Mouse (Mus musculus) CH12.LX (cell line): Measurements from ENCODE around the gene Rab37. TPM values are rescaled to one million over a fixed set of nuclear protein-coding genes. Genes with fewer than 3 reads are reported as not detected.

Source experiments
- DNase-seq: peaks from one replicate; pipeline ENCODE4 v3.0.0-alpha.2; 2013; ENCODE audit errors: extremely low read depth
- H3K27ac ChIP-seq: 2 replicates; pipeline ENCODE4 v1.5.1; 2012; ENCODE audit warnings: low read depth, mild to moderate bottlenecking, control low read depth, moderate library complexity; ENCODE audit not compliant: insufficient read depth
- H3K27me3 ChIP-seq: replicated peaks from 2 replicates; pipeline ENCODE3; 2012; ENCODE audit warnings: inconsistent platforms
- H3K36me3 ChIP-seq, 2 experiments: replicated peaks in 1 of 2; 2 replicates each; pipeline versions ENCODE3 to v1.6.1; 2012; ENCODE audit warnings: inconsistent platforms in 1 of 2, low read length in 1 of 2, mild to moderate bottlenecking in 1 of 2, mixed read lengths in 1 of 2, moderate library complexity in 1 of 2; ENCODE audit not compliant: control insufficient read depth in 1 of 2, insufficient read depth in 1 of 2
- H3K4me1 ChIP-seq, 2 experiments: 2 replicates each; pipeline ENCODE4 v1.6.1; 2012; ENCODE audit warnings: inconsistent platforms in 1 of 2, moderate library complexity in 1 of 2; ENCODE audit not compliant: insufficient read depth in 2 of 2, control insufficient read depth in 1 of 2
- H3K4me2 ChIP-seq: 2 replicates; pipeline ENCODE4 v1.6.1; 2012; ENCODE audit warnings: low read depth, mild to moderate bottlenecking, control low read depth; ENCODE audit not compliant: poor library complexity, insufficient read depth, severe bottlenecking
- H3K4me3 ChIP-seq, 3 experiments: fragments of 150-350 bp in 1 of 3; sonication (generic) in 1 of 3; replicated peaks in 1 of 3; 2 replicates each; pipeline versions ENCODE3 to v1.5.1; 2011 to 2012; ENCODE audit warnings: low read depth in 2 of 3, low read length in 2 of 3, mild to moderate bottlenecking in 2 of 3, moderate library complexity in 2 of 3, control low read depth in 1 of 3, improper control_type of control experiment in 1 of 3, inconsistent platforms in 1 of 3, mixed read lengths in 1 of 3; ENCODE audit not compliant: poor library complexity in 1 of 3
- H3K79me2 ChIP-seq: replicated peaks from 2 replicates; pipeline ENCODE4 v1.6.1; 2012; ENCODE audit warnings: mild to moderate bottlenecking, moderate library complexity; ENCODE audit not compliant: control insufficient read depth, poor library complexity, insufficient read depth, severe bottlenecking; ENCODE audit errors: extremely low read depth
- H3K9ac ChIP-seq: 2 replicates; pipeline ENCODE4 v1.6.1; 2012; ENCODE audit warnings: low read depth, mild to moderate bottlenecking, control low read depth, moderate library complexity; ENCODE audit not compliant: insufficient read depth
- H3K9me3 ChIP-seq: replicated peaks from 2 replicates; pipeline ENCODE3; 2012; ENCODE audit warnings: low read length, inconsistent platforms, mixed read lengths
- BHLHE40 ChIP-seq: IDR thresholded peaks from 2 replicates; pipeline ENCODE4 v1.6.1; 2011; ENCODE audit warnings: mild to moderate bottlenecking, low read depth, low read length, improper control_type of control experiment
- EP300 ChIP-seq: IDR thresholded peaks from 2 replicates; pipeline ENCODE4 v1.6.1; 2011; ENCODE audit warnings: low read length, improper control_type of control experiment
- GABPA ChIP-seq: IDR thresholded peaks from 2 replicates; pipeline ENCODE4 v1.6.1; 2012; ENCODE audit warnings: low read depth, low read length, improper control_type of control experiment, inconsistent platforms; ENCODE audit not compliant: insufficient replicate concordance
- IRF4 ChIP-seq: IDR thresholded peaks from 2 replicates; pipeline ENCODE4 v1.6.1; 2014; ENCODE audit warnings: low read depth, mild to moderate bottlenecking, inconsistent platforms, low read length, improper control_type of control experiment
- JUND ChIP-seq: conservative IDR thresholded peaks from 2 replicates; pipeline ENCODE4 v1.6.1; 2011; ENCODE audit warnings: low read depth, low read length, improper control_type of control experiment
- KAT2A ChIP-seq: IDR thresholded peaks from 2 replicates; pipeline ENCODE4 v1.6.1; 2012; ENCODE audit warnings: low read length, improper control_type of control experiment, inconsistent platforms; ENCODE audit not compliant: insufficient replicate concordance
- MAX ChIP-seq: IDR thresholded peaks from 2 replicates; pipeline ENCODE4 v1.6.1; 2011; ENCODE audit warnings: low read length, improper control_type of control experiment
- MEF2A ChIP-seq: IDR thresholded peaks from 2 replicates; pipeline ENCODE4 v1.6.1; 2014; ENCODE audit warnings: low read depth, mild to moderate bottlenecking, inconsistent platforms, low read length, improper control_type of control experiment, borderline replicate concordance
- MXI1 ChIP-seq: IDR thresholded peaks from 2 replicates; pipeline ENCODE4 v1.6.1; 2011; ENCODE audit warnings: mild to moderate bottlenecking, low read depth, low read length, improper control_type of control experiment
- MYC ChIP-seq: IDR thresholded peaks from 2 replicates; pipeline ENCODE4 v1.6.1; 2011; ENCODE audit warnings: low read depth, mild to moderate bottlenecking, improper control_type of control experiment, low read length
- NELFE ChIP-seq: IDR thresholded peaks from 2 replicates; pipeline ENCODE4 v1.6.1; 2011; ENCODE audit warnings: low read depth, low read length, improper control_type of control experiment
- PAX5 ChIP-seq: IDR thresholded peaks from 2 replicates; pipeline ENCODE4 v1.6.1; 2012; ENCODE audit warnings: low read length, inconsistent platforms, mixed read lengths
- POLR2A ChIP-seq: IDR thresholded peaks from 2 replicates; pipeline ENCODE4 v1.6.1; 2011; ENCODE audit warnings: low read depth, mild to moderate bottlenecking, improper control_type of control experiment, low read length
- POLR2AphosphoS2 ChIP-seq: IDR thresholded peaks from 2 replicates; pipeline ENCODE4 v1.6.1; 2011; ENCODE audit warnings: low read depth, low read length, improper control_type of control experiment
- RAD21 ChIP-seq: IDR thresholded peaks from 2 replicates; pipeline ENCODE4 v1.6.1; 2011; ENCODE audit warnings: low read depth, mild to moderate bottlenecking, low read length, improper control_type of control experiment, moderate library complexity
- SMC3 ChIP-seq: IDR thresholded peaks from 2 replicates; pipeline ENCODE4 v1.6.1; 2011; ENCODE audit warnings: low read depth, low read length, improper control_type of control experiment
- TCF12 ChIP-seq: IDR thresholded peaks from 2 replicates; pipeline ENCODE4 v1.6.1; 2014; ENCODE audit warnings: low read depth, mild to moderate bottlenecking, inconsistent platforms, low read length, improper control_type of control experiment
- UBTF ChIP-seq: IDR thresholded peaks from 2 replicates; pipeline ENCODE4 v1.6.1; 2012; ENCODE audit warnings: low read depth, mild to moderate bottlenecking, inconsistent platforms, low read length, improper control_type of control experiment, moderate library complexity
- USF1 ChIP-seq: IDR thresholded peaks from 2 replicates; pipeline ENCODE4 v1.6.1; 2014; ENCODE audit warnings: low read depth, mild to moderate bottlenecking, inconsistent platforms, low read length, improper control_type of control experiment
- ZNF384 ChIP-seq: IDR thresholded peaks from 2 replicates; pipeline ENCODE4 v1.6.1; 2012; ENCODE audit warnings: low read depth, low read length, improper control_type of control experiment, inconsistent platforms
- dilution Hi-C: fragments of 300-500 bp; cut with MboI; formaldehyde crosslinking; loops from 2 replicates; pipeline ENCODE4 v1.14.3; 2020; ENCODE audit warnings: low sequenced_read_pairs; ENCODE audit not compliant: extremely low pct_unique_long_range_greater_than_20kb, extremely low pct_ligation_motif_present
- in situ Hi-C: fragments of 300-500 bp; cut with MboI; formaldehyde crosslinking; loops from 3 replicates; pipeline ENCODE4 v1.14.3; 2019; ENCODE audit warnings: low sequenced_read_pairs, low pct_ligation_motif_present, low pct_unique_long_range_greater_than_20kb, mixed read lengths
- polyA plus RNA-seq: library from polyadenylated mRNA; unstranded; fragments of >175 nt; gene quantifications from 2 replicates; pipeline ENCODE4 v1.2.1, GENCODE M21; 2012; ENCODE audit warnings: low read depth; ENCODE audit not compliant: insufficient read length
- total RNA-seq, 2 experiments: library from RNA; depleted of rRNA; stranded (reverse); fragments of 300-350 nt in 1 of 2; fragments of >200 nt in 1 of 2; gene quantifications; 2 replicates each; pipeline ENCODE4 v1.2.3; 2012 to 2014

The Rab37 gene
- total and polyA plus RNA-seq, 3 experiments: 2.0 to 3.6 (median 2.3) TPM

DNA sequence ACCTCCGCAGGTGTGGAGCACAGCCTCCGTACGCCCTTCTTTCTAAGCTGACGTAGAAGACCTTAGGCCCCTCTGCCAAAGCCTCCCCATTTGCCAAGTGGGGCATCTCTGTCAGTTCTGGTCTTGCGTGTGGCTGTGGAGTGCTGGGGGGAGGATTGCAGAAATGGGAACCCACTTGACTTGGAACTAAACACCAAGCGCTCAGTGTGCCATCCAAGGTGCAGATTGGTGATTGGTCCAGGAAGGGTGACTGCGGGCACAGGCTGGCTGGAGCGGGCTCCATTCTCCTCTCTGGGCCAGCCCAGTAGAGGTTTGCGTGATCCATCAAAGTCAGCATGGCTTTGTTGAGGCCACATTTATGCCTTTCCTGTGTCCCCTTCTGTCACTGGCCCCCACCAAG, 111.5 kb downstream of the Rab37 start:
- Histone ChIP-seq H3K4me3 (no peak overlapping the region), H3K4me1 (0 out of 4 replicates have a peak, but pooled peaks cover 0 to 2% of the 10 kb centered on the region in 2 experiments), H3K27ac (no peak overlapping the region), H3K4me2 (no peak overlapping the region), H3K36me3 (peaks cover 65 to 97% of the 10 kb centered on the region in 2 experiments), H3K27me3 (no peaks in the 10 kb centered on the region), H3K9me3 (no peaks in the 10 kb centered on the region), H3K9ac (no peak overlapping the region), H3K79me2 (no peaks in the 10 kb centered on the region)
- TF ChIP-seq POLR2AphosphoS2: no peak
- no peak for TF ChIP-seq IRF4
- no peak for TF ChIP-seq UBTF
- no peak for TF ChIP-seq ZNF384
- TF ChIP-seq TCF12: no peak
- no peak for TF ChIP-seq NELFE
- no peak for TF ChIP-seq USF1
- TF ChIP-seq SMC3: no peak
- no peak for TF ChIP-seq POLR2A
- in situ Hi-C loops: loop anchor here (5.0 kb wide), 1 partner anchor 155 kb away; no protein-coding TSS in a partner anchor
- DNase-seq: no peak
- dilution Hi-C loops: no loop called here

DNA sequence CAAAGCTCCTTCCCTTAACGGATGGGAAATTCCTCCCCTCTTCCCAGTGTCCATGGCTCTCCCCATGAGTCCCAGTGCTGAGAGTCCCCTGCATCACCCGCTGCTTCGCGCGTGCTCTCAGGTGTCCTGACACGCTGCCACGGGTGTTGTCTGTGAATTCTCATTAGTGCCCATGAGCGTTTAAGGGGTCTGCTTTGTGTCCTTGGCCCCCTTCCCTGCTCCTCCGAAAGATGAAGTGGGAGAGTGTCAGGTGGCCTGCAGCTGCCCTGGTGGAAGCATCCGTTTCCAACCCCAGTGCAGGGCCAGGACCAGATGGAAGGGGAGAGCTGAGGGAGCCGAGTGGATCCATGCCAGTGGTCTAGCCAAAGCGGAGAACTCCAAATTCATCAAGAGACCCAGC, 116.9 kb downstream of the Rab37 start:
- no peaks in the 10 kb centered on the region for H3K79me2 ChIP-seq
- no peak for TF ChIP-seq KAT2A
- no peak for TF ChIP-seq EP300
- TF ChIP-seq BHLHE40: no peak
- TF ChIP-seq JUND: no peak
- TF ChIP-seq POLR2A: no peak
- no peak for TF ChIP-seq RAD21
- no peak for TF ChIP-seq MAX
- no peak for TF ChIP-seq MXI1
- TF ChIP-seq GABPA: no peak
- no peak for TF ChIP-seq PAX5
- no peak for TF ChIP-seq SMC3
- no peak for TF ChIP-seq MEF2A
- no peak for TF ChIP-seq MYC
- no peak for TF ChIP-seq TCF12
- TF ChIP-seq POLR2AphosphoS2: no peak
- no peak for TF ChIP-seq NELFE
- no peak for TF ChIP-seq UBTF
- TF ChIP-seq IRF4: no peak
- no peak for TF ChIP-seq ZNF384
- no peak overlapping the region for H3K4me3 ChIP-seq
- H3K36me3 ChIP-seq: peaks cover 50 to 97% of the 10 kb centered on the region in 2 experiments
- peaks cover 4 to 25% of the 10 kb centered on the region in 2 experiments; a peak in 3 of 4 replicates for H3K4me1 ChIP-seq
- no peak overlapping the region for H3K4me2 ChIP-seq
- in situ Hi-C loops (no loop called here), dilution Hi-C loops (no loop called here)
- H3K27ac ChIP-seq: no peak overlapping the region
- H3K9ac ChIP-seq: no peak overlapping the region
- no peaks in the 10 kb centered on the region for H3K9me3 ChIP-seq
- no peaks in the 10 kb centered on the region for H3K27me3 ChIP-seq
- DNase-seq: no peak
